Mouse (Mus musculus) left cerebral cortex, adult 11 months (tissue): ENCODE results near the gene Crtc2.
"Not testable (repeated sequence)": the region's sequence is repeated elsewhere in the genome, so short reads cannot be mapped to it uniquely, and the experiment has no call there.

Experiments used
- DNase-seq: peaks from one replicate; pipeline ENCODE4 v3.0.0; 2022; ENCODE audit warnings: low spot score

Gene Crtc2

DNA sequence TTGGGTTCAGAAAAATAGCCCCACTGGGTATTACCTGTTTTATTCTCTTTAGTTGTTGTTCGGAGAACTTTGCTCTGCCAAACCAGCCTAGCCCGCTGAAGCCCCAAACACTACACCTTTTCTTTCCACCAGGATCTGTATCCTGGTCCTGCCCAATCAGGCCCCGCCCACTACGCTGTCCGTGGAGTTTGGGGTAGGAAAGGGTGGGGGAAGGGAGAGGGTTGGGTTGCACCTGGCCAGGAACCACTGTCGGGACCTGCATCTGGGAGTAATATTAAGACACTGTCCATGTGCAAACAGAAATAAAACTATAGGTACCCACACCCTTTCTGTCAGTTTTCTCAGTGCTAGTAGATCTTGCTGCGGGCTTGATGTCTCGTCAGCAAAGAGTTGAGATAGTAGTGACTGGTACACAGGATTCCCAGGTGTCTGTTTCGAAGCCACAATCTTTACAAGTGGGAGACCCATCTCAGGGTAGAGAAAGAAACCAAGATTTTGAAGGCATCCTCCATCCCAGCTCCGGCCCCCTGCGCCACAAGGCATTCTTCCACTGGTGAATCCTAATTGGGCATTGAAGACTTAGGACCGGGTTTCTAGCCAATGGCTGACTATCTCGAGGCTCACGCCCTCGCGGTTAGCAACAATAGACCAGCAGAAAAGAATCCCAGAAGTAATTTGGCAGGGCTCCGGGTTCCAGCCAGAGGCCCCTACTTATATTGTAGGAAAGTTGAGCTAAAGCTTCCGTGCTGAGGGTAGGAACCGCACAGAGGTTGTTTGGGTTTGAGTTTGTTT, 10.8 kb upstream of the Crtc2 start, which contains the start of gene Creb3l4:
Gene Creb3l4, minus strand, starts transcription at position 529 of the 792 bp plus-strand sequence.
- DNase-seq = no peak

DNA sequence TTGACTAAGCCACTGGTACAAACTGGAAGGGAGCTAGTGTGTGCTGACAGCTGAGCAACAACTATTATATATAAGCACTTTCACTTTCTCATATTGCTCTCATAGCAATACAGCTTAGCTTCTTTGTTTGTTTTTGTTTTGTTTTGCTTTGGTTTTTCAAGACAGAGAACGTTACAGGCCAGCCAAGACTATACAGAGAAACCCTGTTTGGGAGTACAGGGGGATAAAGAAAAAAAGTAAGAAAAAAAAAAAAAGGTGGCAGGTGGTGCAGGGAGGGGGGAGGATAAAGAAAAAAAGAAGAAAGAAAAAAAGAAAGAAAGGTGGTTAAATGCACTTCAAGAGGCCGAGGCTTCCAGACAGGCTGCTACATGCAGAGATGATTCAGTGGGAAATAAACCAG, 8.6 kb upstream of the Crtc2 start:
- no peak for DNase-seq

- DNase-seq = no peak
Measured at GRCm38 (mm10) chr3:90247630-90247959, 6.4 kb upstream of the Crtc2 start.

- peak; percentile 93 for DNase-seq
Measured at GRCm38 (mm10) chr3:90247960-90248745, 5.8 kb upstream of the Crtc2 start, which contains the start of gene Slc39a1. Slc39a1 (plus strand) TSS chr3:90248172.

DNA sequence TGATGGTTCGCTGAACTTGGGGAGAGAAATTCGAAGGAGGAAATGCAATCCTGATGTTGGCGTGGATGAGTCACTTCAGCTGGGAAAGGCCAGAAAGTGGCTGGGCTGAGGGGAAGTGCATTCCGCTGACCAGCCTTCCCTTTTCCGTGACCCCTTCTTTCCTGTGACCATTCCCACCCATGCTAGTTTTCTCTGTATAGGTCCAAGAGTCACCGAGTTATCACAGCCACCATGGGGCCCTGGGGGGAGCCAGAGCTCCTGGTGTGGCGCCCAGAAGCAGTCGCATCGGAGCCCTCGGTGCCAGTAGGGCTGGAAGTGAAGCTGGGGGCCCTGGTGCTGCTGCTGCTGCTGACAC, 5.2 kb upstream of the Crtc2 start:
- no peak for DNase-seq

GRCm38 (mm10) chr3:90250791-90251190, 3.2 kb upstream of the Crtc2 start:
- DNase-seq = no peak

DNA sequence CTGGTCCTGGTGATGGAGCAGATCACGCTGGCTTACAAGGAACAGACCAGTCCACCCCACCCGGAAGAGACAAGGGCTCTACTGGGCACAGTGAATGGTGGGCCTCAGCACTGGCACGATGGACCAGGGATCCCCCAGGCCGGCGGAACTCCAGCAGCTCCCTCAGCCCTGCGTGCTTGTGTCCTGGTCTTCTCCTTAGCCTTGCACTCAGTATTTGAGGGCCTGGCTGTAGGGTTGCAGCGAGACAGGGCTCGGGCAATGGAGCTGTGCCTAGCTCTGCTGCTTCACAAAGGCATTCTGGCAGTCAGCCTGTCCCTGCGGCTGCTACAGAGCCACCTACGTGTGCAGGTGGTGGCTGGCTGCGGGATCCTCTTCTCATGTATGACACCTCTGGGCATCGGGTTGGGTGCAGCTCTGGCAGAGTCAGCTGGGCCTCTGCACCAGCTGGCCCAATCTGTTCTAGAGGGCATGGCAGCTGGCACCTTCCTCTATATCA, 2.2 kb upstream of the Crtc2 start:
- not testable (repeated sequence) for DNase-seq

DNA sequence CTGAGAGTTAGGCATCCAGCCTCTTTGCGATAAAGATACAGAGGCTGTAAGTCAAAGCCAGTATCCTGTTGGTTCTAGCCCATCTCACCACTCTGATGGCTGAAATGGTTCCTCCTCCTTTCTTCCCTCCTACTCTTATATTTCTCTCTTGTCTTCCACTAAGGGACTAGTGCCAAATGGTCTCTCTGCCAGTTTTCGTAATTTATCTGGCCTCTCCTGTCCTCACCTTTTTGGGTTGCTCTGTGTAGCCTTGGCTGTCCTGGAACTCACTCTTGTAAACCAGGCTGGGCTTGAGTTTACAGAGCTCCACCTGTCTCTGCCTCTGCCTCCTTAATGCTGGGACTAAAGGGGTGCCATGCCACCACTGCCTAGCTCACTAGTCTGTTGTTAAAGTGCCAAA, 1.3 kb upstream of the Crtc2 start:
- not testable (repeated sequence) for DNase-seq

GRCm38 (mm10) chr3:90253174-90253573, 789 bp upstream of the Crtc2 start:
- DNase-seq = not testable (repeated sequence)

DNA sequence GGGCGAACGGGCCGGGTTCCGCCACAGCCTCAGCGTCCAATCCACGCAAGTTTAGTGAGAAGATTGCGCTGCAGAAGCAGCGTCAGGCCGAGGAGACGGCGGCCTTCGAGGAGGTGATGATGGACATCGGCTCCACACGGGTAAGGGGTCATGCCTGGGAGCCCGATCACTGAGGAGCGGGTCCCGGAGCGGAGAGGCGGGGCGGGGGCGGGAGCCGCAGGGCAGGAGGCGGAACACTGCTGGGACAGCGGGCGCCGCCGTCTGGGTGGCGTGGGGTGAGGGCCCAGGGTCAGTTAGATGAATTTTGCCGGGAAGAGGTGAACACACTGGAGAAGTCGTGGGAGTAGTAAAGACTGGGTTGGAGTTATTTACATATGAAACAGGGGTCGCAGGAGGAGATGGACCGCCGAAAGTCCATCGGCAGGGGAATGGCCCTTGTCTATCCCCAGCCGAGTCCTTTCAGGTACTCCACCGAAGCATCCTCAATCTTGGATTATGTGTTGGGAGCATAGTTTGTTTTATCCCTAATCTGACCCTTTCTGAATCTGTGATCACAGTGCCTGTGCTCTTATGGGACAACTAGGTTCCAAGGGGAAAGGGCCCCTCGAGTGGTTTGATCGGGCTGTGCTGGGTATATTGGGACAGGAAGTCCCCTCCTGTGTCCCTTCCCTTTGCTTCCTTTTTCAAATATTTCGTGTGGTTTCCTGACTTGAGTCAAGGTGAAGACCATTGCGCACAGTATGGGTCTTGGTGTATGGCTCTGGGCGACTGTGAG, 643 bp downstream of the Crtc2 start:
- DNase-seq = no peak

DNA sequence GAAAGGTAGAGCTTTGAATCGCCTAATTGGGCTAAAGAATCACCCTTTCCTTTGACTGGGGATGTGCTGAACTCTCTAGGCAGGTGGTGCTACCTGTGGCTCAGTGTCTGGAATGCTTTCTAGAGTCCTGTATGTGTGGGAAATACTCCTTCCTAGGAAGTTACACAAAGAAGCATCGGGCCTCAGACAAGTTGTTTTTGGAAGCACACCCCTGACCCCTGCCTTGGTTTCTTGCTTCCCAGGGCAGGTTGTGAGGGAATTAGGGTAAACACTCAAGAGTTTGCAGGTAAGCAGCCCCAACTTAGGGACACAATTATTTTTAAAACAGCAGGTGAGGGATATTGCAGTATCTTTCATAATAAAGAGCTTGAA, 1.2 kb downstream of the Crtc2 start:
- DNase-seq = no peak

DNA sequence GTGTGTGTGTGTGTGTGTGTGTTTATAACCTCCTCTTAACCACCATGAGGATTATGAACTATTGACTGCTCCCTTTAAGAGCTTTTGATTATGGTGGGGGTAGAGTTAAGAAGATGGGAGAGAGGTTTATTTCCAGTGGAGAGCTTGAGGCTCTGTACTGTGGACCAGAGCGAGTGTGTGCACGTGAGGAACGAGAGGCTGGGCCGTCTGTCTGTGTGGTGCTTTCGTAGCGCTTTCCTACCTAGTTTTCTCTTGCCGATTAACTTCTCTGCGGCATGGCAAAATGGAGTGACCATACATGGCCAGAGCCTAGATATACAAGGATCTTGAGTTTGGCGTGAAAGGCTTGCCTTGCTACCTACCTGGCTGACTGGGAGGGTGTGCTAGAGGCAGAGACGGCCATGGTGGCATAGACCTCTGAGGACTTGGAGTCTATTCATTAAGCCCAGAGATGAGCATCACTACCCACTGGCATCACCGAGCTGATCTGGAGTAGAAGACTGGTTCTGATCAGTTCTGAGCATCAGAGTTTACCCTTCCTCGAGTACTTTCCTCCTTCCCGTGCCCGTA, 1.9 kb downstream of the Crtc2 start:
- no peak for DNase-seq

- DNase-seq = no peak
Measured at GRCm38 (mm10) chr3:90256731-90257530, 3.0 kb downstream of the Crtc2 start.

DNA sequence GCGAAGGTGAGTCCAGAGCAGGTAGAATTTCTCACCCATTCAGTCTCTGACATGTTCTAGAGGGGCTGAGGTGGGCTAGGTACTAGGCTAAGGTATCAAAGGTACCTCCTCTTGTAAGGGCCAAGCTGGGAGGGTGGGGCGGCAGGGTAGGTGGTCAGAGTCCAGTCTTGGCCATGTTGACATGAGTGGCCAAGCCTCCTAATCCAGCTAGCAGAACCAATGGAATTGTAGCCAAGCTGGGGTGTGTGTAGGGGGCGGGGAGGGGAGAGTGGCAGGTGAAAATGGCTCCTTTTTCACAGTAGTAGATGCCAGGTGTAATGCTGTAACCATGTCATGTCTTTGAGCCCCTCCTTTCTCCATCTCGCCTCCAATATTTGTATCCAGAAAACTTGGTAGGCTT, 4.6 kb downstream of the Crtc2 start:
- DNase-seq = no peak

GRCm38 (mm10) chr3:90263121-90263771, 9.3 kb downstream of the Crtc2 start:
- DNase-seq = no peak

GRCm38 (mm10) chr3:90264687-90265033, 10.7 kb downstream of the Crtc2 start:
- no peak for DNase-seq

- peak; percentile 80 for DNase-seq
Measured at GRCm38 (mm10) chr3:90265034-90265931, 11.3 kb downstream of the Crtc2 start, which contains the start of gene Dennd4b. Dennd4b (plus strand) TSS chr3:90265185.

- no peak for DNase-seq
Measured at GRCm38 (mm10) chr3:90265932-90266741, 12.2 kb downstream of the Crtc2 start.
